Mouse (Mus musculus) CD4-positive, CD25-positive, alpha-beta regulatory T cell, adult 4 months (primary cell): ENCODE data around the gene Draxin. TPM values are rescaled to one million over a fixed set of nuclear protein-coding genes. Genes with fewer than 3 reads are reported as not detected.

Experiments
- ATAC-seq: one replicate; pipeline ENCODE4 v1.8.0; 2017
- polyA plus RNA-seq, 2 experiments: library from polyadenylated mRNA; unstranded; fragments of 100-300 nt; shearing (Covaris generic); gene quantifications; one replicate each; pipeline ENCODE4 v1.2.1; 2017

The Draxin gene
- polyA plus RNA-seq, 2 experiments from 2014 or later: not detected

DNA sequence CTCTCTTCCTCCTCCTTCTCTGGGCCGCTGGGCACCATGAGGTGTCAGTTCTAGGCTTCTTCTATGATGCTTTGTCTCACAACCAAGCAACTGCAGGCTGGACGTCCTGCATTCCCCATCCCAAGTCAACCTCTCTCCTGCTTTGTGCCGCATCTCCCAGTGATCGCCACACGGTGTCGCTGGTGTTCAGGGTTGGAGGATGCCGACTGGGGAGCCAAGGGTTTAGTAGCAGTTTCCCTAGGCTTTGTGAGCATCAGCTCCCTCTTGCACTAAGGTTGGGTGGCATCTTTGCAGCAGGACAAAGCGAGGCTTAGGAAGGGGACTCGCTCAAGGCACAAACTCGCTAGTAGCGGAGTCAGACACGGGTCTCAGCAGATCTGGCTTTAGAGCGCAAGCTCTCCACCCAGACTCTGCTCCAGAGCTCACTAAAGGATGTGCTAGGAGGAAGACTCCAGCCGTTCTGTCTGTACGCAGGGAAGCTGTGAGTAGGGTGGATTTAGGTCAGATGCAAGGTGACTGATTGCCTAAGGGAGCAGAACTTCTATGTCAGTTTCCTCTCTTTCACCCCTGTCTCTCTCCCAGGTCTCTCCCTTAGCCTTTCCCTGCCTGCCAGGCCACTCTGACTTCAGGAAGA is 15.6 kb downstream of the Draxin start:
- ATAC-seq: peak; percentile 95

DNA sequence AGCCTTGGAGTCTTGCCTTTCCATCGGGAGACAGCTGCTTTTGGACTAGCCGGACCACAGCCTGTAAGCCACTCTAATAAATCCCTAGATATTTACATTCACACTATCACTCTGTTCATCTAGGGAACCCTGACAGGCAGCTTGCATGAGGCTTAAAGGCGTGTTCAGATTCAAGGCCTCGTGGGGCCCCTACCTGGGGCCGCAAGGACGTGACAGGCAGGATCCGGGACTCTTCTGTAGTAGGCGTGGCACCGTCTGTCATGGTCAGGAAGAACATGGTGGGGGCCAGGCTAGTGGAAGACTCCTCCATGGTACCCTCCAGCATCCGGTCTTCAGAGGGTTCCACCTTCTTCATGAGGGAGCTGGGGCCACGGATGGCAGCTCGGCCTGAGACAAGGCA is 18.0 kb downstream of the Draxin start:
- ATAC-seq: no peak

DNA sequence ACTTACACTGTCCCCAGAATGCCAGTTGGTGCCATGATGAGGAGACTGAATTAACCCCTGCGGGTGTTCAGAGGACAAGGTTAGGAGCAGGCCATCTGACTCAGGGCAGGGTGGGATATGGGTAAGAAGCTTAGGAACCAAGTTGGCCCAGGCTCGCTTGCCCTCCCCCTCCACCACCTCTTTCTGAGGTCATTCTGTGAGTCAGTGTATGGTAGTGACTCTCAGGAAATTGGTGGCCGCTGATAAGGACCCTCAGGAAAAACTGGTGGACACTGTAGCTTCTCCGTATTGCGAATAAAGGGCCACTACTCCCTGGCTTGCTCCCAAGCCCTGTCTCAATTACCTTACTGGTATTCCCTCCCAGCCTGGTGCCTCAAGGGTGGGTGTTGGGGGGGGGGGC is 21.3 kb downstream of the Draxin start:
- ATAC-seq: no peak

DNA sequence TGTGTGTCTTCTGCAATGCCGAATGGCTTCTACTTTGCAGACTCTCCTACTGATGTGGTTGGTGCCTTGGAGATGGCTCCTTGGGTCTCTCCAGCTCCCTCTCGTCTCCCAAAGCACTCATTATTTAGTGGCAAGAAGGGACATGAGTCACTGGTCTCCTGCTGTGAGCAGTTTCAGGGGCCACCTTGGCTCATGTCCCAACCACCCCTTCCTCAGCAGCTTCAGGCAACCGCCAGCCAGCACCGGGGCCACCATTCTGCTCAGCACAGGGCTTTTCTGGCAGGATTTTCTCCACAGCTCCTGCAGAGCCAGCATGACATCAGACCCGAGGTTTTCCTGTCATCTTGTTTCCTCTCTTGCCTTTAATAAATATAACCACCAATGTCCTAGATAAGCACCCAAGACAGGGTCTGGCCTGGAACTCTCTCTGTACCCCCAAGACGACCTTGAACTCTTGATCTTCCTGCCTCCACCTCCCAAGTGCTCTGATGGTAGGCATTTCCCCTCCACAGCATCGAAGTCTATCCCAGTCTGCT is 21.9 kb downstream of the Draxin start:
- no peak for ATAC-seq

DNA sequence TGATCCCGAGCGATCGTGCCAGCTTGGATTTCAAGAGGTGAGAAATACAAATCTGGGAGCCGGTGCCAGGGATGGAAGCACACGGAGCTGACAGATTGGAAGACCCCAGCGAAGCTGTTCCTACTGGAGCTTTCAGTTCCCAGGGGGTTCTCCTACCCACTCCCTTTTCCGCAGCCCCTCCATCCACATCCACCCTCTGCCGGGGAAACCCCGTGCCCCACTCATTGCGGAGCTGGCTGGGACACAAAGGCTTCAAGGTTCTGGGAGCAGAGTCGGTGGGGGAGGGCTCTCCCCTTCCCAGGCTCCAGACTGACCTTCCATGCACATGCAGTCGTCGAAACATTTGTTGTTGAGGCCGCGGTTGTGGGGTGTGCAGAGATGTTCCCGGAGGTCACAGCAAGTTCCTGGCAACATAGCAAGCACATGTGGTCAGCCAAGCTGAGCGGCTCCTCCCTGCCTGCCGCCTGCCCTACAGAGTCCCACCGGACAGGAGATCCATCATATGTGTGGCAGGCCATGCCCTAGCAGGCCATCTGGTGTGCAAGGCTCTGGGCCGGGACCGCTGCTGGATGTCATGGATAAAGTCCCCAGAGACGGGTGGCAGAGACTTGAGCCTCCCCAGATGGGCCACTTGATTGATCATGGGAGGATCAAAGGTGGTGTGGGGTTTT is 22.7 kb downstream of the Draxin start:
- no peak for ATAC-seq

DNA sequence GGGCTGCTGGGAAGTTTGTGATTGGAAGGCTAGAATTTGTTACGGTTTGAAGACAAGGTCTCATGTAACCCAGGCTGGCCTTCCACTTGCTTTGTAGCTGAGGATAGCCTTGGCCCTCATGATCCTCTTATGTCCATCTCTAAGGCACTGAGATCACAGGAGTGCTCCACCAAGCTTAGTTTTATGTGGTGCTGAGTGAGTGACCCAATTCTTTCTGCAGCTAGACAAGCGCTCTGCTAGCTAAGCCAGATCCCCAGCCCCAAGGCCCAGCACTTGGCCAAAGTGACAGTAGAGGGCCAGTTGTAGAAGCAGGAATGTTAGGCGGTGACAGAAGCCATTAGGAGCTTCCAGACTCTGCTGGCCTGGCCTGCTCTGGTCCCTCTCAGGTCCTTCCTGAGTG is 26.4 kb downstream of the Draxin start:
- ATAC-seq: no peak

DNA sequence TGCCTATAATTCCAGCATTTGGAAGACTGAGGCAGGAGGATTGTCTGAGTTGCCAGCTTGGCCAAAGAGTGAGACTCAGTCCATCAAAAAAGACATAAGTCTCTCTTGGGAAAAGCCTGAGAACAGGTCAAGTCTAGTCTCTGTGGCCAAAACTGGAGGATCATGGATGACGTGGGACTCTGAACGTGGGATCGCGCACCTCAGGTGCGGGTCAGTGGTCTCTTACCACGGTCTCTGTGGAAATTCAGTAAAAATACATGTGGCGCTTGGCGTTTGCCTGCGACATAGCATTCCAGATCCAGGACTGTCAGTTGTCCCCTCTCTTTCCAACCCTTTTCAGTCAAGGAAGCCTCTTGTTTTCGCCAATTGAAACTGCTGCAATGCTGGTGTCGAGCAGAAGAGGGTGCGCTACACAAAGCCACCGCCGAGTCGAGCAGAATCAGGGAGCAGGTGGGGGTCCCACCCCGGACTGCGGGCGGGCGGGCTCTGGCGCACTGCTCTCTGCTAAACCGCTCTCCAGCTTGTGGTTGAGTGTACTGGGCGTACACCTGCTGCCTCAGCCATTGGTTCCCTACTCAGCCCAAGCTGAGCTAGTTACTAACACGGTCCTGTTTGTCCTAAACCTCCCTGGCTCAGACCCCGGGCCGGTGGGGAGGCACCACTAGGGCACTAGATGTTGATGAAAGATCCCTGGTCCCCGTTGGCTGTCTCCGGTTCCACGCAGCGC is 28.5 kb downstream of the Draxin start:
- ATAC-seq: peak; percentile 81

DNA sequence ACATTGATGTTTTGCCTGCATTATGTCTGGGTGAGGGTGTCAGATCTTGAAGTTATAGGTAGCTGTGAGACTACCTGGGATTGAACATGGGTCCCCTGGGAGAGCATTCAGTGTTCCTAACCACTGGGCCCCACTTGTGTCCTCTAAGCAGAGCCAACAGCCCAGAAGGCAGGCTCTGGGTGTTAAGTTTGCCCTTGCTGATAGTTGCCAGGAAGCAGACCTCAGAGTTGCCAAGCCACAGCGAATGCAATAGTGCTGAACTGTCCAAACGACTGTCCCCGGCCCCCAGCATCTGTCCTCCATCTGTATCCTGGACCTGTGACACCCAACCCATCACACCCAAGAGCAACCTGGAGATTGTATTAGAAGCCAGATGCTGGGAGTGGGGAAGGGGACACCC is 31.8 kb downstream of the Draxin start:
- no peak for ATAC-seq

DNA sequence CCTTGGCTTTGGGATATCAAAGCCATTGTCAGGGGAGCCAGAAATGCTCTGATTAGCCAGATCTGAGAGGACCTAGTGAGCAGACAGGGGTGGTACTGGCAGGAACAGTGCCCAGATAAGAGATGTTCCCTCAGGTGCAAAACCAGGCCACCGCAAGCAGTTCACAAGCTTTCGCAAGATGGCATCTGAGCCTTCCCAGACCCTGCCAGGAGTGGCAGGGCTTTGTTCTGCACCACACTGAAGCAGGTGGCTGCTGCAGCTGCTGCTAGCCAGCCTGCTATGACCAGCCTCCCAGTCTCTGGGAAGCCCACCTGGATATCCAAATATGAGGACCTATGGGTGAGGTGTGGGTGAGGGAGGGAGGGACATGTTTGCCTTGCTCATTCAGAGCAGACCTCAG is 32.6 kb downstream of the Draxin start:
- no peak for ATAC-seq

DNA sequence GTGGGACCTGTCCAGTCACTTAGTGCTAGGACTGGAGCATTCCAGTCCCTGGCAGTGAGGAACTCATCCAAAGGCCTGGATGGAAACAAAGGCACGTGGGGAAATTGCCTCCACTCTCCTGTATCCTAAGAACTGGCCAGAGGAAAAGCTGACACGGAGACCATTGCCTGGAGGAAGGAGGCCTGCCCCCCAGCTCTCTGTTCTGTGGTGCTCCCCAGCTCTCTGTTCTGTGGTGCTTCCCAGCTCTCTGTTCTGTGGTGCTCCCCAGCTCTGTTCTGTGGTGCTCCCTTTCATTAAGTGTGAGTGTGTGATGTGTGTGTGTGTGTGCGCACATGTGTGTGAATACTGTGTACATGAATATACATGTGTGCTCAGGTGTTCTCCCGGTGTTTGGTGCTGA is 35.4 kb downstream of the Draxin start:
- no peak for ATAC-seq

DNA sequence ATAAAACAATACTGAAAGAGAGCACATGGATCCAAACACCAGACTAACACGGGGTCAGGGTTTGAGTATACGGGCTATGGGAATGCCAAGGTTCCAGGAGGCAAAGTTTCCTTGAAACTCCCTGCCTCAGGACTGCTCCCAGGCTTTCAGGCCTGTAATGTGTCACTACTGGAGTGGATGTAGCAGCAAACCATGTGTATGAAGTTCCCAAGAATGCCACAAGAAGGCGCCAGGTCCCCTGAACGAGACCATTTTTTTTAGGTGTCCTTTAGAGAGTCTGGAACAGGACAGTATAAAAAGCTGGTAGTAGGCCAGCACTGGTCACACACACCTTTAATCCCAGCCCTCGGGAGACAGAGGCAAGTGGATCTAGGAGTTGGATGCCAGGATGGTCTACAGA is 36.3 kb downstream of the Draxin start:
- ATAC-seq: no peak

DNA sequence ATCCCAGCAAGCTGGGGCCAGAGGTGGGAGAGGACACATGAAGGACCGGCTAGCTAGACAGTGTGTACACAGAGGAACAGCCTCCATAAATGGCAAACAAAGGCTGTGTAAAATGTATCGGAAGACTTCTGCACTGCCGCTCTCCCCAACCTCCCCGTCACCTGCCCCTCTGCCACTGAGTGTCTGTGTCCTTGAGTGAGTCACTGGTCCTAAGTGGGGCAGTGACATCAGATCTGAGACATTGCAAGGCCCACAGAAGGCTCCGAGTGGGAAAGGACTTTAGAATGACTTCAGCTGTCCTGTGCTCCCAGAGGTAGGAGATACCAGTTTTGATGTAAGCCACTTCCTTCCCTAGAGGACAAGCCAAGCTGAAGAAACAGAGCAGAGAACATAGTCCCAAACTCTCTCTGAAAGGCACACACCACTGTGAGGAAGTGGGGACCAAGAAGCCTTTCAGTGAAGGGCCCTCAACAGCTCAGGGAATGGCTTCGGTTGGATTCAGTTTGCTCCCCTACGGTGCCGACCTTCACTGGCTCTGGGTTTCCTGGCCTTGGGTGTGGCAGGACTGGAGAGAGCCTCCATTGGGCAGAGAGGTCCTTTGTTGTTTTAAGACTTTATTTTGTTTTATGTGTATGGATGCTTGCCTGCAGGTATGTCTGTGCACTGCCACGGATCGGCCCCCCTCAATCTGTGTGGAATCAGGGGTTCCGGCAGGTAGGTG is 37.8 kb downstream of the Draxin start:
- ATAC-seq: no peak

DNA sequence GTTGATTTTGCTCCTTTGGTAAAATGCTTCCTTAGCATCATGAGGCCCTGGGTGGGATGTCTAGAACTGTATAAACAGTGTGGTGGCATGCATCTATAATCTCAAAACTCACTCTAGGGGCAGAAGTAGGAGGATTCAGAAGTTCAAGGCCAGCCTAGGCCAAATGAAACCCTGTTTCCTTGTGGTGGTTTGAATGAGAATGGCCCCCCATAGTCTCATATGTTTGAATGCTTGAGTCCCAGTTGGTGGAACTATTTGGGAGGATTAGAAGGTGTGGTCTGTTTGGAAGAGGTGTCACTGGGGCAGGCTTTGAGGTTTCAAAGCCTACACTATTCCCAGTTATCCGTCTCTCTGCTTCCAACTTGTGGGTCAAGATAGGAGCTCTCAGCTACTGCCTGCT is 39.3 kb downstream of the Draxin start:
- ATAC-seq: no peak

DNA sequence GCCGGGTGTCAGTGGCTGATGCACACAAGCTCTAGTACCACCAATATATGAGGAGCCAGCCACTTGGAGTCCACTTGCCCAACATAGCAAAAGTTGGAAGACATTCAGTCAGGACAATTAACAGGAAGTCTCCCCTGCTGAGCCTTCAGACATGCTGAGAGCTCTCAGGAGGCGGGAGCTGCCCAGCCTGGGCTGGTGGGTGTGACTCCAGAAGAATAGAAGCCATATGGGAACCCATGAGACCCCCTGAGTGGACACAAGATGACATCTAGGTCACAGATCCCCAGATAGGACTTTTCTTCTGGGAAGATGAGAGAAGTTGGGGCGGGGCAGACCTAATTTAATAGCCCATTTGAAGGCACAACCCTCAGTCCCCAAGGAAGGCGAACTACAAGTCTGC is 41.3 kb downstream of the Draxin start:
- no peak for ATAC-seq

DNA sequence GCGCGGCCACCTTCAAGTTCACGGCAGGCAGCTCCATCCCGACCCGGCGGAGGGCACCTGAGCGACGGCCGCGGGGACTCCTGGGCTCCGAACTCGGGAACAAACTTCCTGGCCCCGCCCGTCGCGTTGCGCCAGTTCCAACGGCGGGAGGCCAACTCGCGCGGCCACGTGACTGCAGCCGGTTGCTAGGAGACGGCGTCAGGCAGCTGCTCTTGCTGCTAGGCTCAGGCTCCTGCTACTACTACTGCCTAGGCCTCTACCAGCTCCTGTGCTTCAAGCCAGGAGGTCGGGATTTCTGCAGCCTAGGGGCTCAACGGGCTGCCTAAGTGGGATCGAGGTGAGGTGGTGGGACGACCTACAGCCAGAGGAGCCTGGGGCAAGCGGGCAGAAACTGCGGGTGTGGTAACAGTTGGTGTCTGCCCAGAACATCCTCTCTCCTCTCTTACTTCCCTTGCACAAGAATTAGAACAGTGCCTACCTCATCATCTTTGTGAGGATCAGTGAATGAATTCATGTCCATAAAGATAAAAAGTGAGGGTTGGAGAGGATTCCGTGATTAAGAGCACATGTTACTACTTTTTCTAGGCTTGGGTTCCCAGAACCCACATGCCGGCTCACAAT is 42.5 kb downstream of the Draxin start, which contains the start of gene Agtrap:
Agtrap (minus strand) TSS at position 125 of the 621 bp plus-strand sequence.
- peak; percentile 99 for ATAC-seq

DNA sequence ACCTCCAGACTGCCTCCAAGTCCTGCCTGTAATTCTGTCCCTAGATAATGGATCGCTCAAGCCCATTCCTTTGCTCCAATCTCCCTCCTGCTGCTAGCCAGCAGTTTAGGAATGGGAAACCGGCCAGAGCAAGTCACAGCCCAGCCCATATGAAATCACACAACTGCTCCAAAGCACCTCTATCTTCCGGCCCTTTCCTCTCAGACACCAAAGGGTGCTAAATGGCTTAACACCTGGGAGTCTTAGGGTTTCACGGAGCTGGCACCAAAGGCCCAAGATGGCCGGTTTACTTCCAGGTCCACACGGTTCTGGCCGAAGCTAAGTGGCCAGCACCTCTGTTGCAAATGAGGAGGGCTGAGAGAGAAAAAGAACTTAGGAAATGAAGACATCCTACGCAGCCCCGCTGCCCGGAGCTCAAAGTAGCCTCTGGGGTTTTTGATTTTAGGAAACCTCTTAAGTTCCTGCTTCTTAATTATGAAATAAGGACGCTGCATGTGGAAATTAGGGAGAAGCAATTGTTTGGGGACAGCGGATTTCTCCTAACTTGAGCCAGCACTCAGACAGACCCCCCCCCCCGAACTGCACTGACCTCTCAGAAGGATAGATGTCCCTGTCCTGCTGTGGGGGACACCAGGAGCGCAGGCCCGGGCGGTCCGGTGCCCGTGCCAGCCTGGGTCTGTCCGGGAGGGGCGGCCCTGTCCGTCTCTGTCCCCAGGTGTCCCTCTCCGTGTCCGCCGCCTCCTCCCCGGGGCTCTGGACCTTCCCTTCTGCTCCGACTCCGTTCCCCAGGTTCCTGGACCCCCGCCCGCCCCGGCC is 43.2 kb downstream of the Draxin start:
- no peak for ATAC-seq

DNA sequence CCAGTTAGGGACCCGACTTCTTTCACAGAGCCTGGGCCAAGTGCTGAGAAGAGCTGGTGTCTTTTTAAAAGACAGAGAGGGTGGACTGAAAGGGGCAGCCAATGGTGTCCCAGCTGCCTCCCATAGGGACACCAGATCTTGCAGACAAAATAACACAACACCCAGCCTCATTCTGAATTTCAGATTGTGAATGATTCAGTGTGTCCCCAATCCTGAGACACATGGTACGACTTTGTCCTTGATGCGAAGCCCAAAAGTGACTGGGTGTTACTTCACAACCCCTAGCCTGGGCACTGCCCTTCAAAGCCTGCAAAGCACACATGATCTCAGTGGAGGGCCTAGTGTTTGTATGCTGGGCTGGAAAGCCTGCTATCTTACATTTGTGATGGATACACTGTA is 44.6 kb downstream of the Draxin start:
- ATAC-seq: no peak

DNA sequence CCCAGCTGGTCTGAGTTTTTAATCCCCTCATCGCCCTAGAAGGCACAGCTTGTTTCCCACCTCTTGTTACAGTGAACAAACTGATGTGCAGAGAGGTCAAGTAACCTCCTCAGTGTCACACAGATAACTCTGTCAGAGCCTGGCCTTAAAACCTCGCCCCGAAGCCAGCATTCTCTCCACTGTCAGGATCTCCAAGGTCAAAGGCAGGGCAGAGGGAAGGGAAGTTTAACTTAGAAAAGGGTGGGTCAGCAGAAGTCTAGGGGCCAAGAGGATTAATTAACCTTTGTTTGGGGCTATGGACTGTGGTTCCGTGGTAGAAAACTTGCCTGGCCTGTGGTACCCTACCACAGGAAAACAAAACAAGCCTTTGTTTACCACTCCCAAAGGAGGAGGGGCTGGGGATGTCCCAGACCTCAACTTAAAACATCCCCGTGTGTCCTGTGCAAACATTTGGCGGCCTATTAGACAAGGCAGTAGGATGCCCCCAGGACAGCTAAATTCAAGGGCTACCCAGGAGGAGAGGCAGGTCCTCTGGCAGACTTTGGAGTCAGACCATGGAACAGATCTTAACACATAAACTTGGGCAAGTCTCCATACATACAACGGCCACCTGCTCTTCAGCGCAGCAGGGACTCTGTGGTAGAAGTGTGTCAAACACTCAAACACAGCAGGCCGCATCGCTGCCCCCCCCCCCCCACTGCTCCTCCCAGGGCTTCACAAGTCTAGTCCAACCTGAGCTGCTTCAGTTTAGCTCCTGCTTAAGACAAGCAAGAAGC is 45.2 kb downstream of the Draxin start:
- ATAC-seq: no peak

DNA sequence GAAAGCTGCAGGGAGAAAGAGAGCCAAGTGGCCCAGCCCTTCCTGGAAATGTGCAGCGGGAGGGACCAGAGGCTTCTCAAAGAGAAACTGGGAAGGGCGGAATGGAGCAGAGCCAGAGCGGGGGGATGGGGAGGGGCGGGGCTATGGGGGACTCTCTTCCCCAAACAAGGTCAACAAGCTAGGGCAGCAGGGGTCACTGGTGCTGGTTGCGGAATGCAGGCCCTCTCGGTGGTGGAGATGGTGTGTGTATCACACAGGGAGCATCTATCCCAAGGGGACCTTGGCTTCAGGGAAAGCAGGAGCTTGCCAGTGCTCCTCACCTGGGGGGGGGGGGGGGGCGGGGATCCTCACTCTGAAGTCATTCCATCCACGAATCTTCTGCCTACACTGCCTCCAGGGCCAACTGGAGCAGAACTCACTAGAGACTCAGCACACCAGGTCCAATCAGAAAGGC is 46.2 kb downstream of the Draxin start:
- ATAC-seq: no peak

DNA sequence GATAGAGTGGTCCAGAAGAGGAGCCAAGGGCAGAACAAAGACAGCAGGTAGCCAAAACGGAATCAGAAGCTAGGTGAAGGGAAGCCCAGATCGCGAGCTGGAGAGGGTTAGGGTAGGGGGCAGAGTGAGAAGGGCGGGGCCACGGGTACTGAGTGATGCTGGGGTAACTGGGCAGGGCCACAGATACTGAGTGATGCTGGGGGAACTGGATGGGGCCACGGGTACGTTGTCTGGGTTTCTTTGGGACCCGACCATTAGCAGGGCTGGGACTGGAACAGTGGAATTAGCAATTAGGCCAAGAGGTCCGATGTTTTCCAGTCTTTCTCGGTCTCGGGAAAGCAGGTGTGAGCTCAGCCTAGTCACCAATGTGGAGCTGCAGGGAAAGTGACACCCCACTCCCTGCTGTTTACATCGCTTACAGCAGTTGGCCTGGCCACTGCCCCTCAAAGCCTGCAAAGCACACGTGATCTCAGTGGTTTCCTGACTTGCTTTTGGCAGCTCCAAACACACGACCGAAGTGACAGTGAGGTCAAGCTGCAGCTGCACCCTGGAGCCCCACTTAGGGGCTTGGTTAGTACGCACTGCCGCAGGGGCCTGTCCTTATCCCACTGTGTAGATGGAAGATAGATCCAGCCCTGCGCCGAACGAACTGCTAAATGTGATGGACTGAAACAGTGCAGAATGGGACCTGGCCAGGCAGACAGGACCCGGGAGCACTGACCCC is 47.2 kb downstream of the Draxin start:
- ATAC-seq: no peak
